Mouse (Mus musculus) kidney, postnatal 0 days (tissue): ENCODE results near the gene Gpx3. TPM values are rescaled to one million over a fixed set of nuclear protein-coding genes. Genes with fewer than 3 reads are reported as not detected.
A peak's percentile ranks its signal among the peaks of the same experiment; 100 is the strongest.
"Not testable (repeated sequence)": the region's sequence is repeated elsewhere in the genome, so short reads cannot be mapped to it uniquely, and the experiment has no call there.

Experiments
- ATAC-seq: fragments of 200-750 bp; cut with Nextera tagmentation; replicated peaks from 2 replicates; pipeline ENCODE4 v1.8.0; 2017; ENCODE audit warnings: low read depth, moderate number of reproducible peaks, moderate TSS enrichment, moderate library complexity; ENCODE audit not compliant: low FRiP score
- DNase-seq: peaks from one replicate; pipeline ENCODE4 v3.0.0-alpha.2; 2016; ENCODE audit warnings: low spot score
- H3K27ac ChIP-seq: fragments of 300-500 bp; sonication (generic); 2 replicates; pipeline ENCODE4 v1.5.1; 2014; ENCODE audit warnings: mild to moderate bottlenecking
- H3K27me3 ChIP-seq: fragments of 300-500 bp; sonication (generic); 2 replicates; pipeline ENCODE4 v1.6.1; 2014; ENCODE audit warnings: low read length, mixed read lengths; ENCODE audit not compliant: insufficient read depth
- H3K36me3 ChIP-seq: fragments of 300-500 bp; sonication (generic); 2 replicates; pipeline ENCODE4 v1.6.1; 2014; ENCODE audit warnings: low read length, mixed read lengths; ENCODE audit not compliant: insufficient read depth
- H3K4me1 ChIP-seq: fragments of 300-500 bp; sonication (generic); replicated peaks from 2 replicates; pipeline ENCODE4 v1.6.1; 2014; ENCODE audit warnings: antibody characterized with exemption, low read length, mixed read lengths; ENCODE audit not compliant: insufficient read depth
- H3K4me2 ChIP-seq: fragments of 300-500 bp; sonication (generic); 2 replicates; pipeline ENCODE4 v1.6.1; 2014; ENCODE audit warnings: mild to moderate bottlenecking, low read length, moderate library complexity, mixed read lengths
- H3K4me3 ChIP-seq: fragments of 300-500 bp; sonication (generic); replicated peaks from 2 replicates; pipeline ENCODE4 v1.5.1; 2014; ENCODE audit warnings: low read depth, low read length
- H3K9ac ChIP-seq: fragments of 300-500 bp; sonication (generic); 2 replicates; pipeline ENCODE4 v1.6.1; 2014; ENCODE audit warnings: low read depth, low read length
- H3K9me3 ChIP-seq: fragments of 300-500 bp; sonication (generic); replicated peaks from 2 replicates; pipeline ENCODE4 v1.6.1; 2016; ENCODE audit warnings: low read length, inconsistent platforms, mixed read lengths
- CTCF ChIP-seq: IDR thresholded peaks from 2 replicates; pipeline ENCODE4 v1.5.1; 2016; ENCODE audit warnings: antibody characterized with exemption, low read depth, mild to moderate bottlenecking, moderate library complexity
- WGBS: fragments of 180-500 bp; shearing (Covaris S2); extraction: QIAGEN DNeasy Blood & Tissue Kit; methylation state at CpG from one replicate; pipeline ENCODE4 v1.1.7; 2014; 5-methylcytosine and 5-hydroxymethylcytosine counted together
- polyA plus RNA-seq: library from polyadenylated mRNA; unstranded; fragments of >200 nt; fragmentation: Nextera tagmentation; extraction: Ambion mirVana; gene quantifications from 2 replicates; pipeline ENCODE4 v1.2.1, GENCODE M21; 2015

The Gpx3 gene
- polyA plus RNA-seq: 1,362 and 1,474 TPM in 2 replicates

GRCm38 (mm10) chr11:54902333-54903323 lies at the start of gene Gpx3:
Gpx3 (plus strand) TSS chr11:54902453.
- peak within 1 kb of the TSS; percentile 42; the same call in 1 of the 2 replicates for H3K27ac ChIP-seq
- no peaks in the 10 kb centered on the region for H3K36me3 ChIP-seq
- ATAC-seq (peak; percentile 76), DNase-seq (peak; percentile 90)
- H3K27me3 ChIP-seq: no peaks in the 10 kb centered on the region
- H3K4me2 ChIP-seq: peak within 1 kb of the TSS; percentile 90
- H3K4me1 ChIP-seq: 0 out of 2 replicates have a peak, but pooled peaks cover 4% of the 10 kb centered on the region
- TF ChIP-seq CTCF: no peak
- H3K4me3 ChIP-seq: peak within 1 kb of the TSS; percentile 48
- peak within 1 kb of the TSS; percentile 57 for H3K9ac ChIP-seq
- no peaks in the 10 kb centered on the region for H3K9me3 ChIP-seq
- WGBS: 15% methylated on average over 42 of the region's 45 CpGs

GRCm38 (mm10) chr11:54858880-54859279 lies 43.4 kb upstream of the Gpx3 start:
- not testable (repeated sequence) for H3K27ac ChIP-seq, H3K4me2 ChIP-seq, H3K4me1 ChIP-seq, DNase-seq, H3K4me3 ChIP-seq, H3K9me3 ChIP-seq, H3K36me3 ChIP-seq, ATAC-seq, H3K27me3 ChIP-seq, H3K9ac ChIP-seq
- 89% methylated on average over 11 of the region's 12 CpGs for WGBS

DNA sequence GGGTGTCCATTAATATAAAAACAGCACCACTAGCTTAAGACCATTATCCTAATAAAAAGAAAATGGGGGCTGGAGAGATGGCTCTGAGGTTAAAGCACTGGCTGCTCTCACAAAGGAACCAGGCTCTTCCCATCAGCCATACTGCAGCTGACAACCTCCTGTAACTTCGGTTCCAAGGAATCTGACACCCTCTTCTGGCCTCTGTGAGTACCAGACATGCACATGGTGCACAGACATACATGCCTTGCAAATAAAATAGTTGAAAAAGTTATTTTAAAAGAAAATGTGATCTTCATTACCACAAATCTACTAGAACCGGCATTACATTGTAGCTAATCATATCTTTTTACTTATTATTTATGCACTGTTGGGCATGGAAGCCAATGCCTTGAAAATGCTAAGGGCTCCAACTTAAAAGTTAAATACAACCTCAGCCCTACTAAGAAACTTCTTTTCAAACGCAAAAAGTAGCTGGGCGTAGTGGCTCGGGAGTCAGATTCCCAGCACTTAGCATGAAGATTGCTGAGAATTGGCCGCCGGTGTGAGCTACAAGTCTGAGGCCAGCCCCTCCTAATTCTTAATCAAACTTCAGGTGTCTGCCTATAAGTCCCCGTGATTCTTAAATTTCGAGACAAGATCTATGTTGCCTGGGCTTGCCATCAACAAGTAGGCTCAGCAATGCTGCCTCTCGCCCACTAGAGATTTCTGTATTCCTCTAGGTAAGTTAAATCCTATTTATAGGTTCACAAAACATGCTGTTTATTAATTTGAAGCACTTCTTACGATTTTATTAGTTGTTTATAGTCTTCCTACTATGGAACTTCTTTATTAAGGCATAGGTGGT lies 42.7 kb upstream of the Gpx3 start:
- WGBS: 24% methylated on average over 11 of the region's 11 CpGs
- Histone ChIP-seq H3K4me2 (peak overlapping the region; percentile 86), H3K27ac (peak overlapping the region; percentile 81; the same call in 1 of the 2 replicates), H3K4me3 (peak overlapping the region; percentile 67), H3K27me3 (no peaks in the 10 kb centered on the region), H3K36me3 (no peaks in the 10 kb centered on the region), H3K9me3 (no peaks in the 10 kb centered on the region), H3K4me1 (0 out of 2 replicates have a peak, but pooled peaks cover 7% of the 10 kb centered on the region), H3K9ac (peak overlapping the region; percentile 75)
- TF ChIP-seq CTCF: peak; percentile 71
- no peak for ATAC-seq
- DNase-seq: peak; percentile 80

- peak; percentile 96 for ATAC-seq
Observed at GRCm38 (mm10) chr11:54860256-54861038, 41.8 kb upstream of the Gpx3 start, which contains the start of gene Lyrm7. Lyrm7 (minus strand) TSS chr11:54860916.

DNA sequence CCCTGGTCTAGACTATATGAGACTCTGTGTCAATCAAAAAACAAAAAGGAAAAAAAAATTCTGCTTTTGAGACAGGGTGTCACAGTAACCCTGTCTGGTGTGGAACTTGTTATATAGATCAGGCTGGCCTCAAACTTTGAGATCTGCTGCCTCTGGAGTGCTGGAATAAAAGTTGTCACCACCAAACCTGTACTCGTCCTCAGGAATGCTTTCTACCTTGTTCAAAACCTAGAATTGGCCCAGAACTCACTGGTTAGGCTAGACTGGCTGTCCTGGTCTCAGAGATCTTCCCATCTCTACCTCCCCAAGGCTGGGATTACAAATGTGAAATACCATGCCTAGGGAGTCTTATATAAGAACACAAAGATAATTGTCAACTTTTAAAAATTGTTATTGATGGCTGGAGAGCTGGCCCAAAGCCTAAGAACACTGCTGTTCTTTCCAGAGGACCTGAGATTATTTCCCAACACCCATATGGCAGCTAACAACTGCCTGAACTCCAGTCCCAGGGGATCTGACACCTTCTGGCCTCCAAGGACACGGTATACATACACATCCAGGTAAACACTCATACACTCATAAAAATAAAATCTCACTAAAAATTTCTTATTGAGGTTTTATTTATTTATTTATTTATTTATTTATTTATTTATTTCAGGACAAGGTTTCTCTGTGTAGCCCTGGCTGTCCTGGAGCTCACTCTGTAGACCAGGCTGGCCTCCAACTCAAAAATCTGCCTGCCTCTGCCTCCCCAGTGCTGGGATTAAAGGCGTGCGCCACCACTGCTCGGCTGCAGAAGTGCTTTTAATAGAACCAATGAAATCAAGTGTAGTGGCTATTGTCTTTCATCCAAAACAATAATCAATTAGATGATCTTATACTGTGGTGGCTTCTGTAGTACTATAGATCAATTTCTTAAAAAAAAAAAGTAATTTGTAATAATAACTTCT lies 40.5 kb upstream of the Gpx3 start:
- H3K9me3 ChIP-seq: no peaks in the 10 kb centered on the region
- H3K4me3 ChIP-seq: no peak overlapping the region
- WGBS: 85% methylated on average over 5 of the region's 5 CpGs
- H3K27me3 ChIP-seq: no peaks in the 10 kb centered on the region
- H3K4me2 ChIP-seq: no peak overlapping the region
- 0 out of 2 replicates have a peak, but pooled peaks cover 7% of the 10 kb centered on the region for H3K4me1 ChIP-seq
- no peak overlapping the region for H3K9ac ChIP-seq
- no peaks in the 10 kb centered on the region for H3K36me3 ChIP-seq
- no peak overlapping the region for H3K27ac ChIP-seq
- no peak for TF ChIP-seq CTCF
- ATAC-seq (no peak), DNase-seq (no peak)

More at GRCm38 (mm10) chr11:54860256-54861038, 41.8 kb upstream of the Gpx3 start, which contains the start of gene Lyrm7:
- peak within 1 kb of the TSS; percentile 75 for H3K9ac ChIP-seq
- no peaks in the 10 kb centered on the region for H3K9me3 ChIP-seq
- H3K4me3 ChIP-seq: peak within 1 kb of the TSS; percentile 67
- H3K4me2 ChIP-seq: peak within 1 kb of the TSS; percentile 86
- peak; percentile 60 for TF ChIP-seq CTCF
- 0 out of 2 replicates have a peak, but pooled peaks cover 7% of the 10 kb centered on the region for H3K4me1 ChIP-seq
- H3K27me3 ChIP-seq: no peaks in the 10 kb centered on the region
- WGBS: under 1% methylated on average over 42 of the region's 42 CpGs
- DNase-seq: peak; percentile 99
- peak within 1 kb of the TSS; percentile 81 for H3K27ac ChIP-seq
- no peaks in the 10 kb centered on the region for H3K36me3 ChIP-seq
